Comparison of ENCODE assay signal across 28 mouse cellular contexts in the genomic region with DNA sequence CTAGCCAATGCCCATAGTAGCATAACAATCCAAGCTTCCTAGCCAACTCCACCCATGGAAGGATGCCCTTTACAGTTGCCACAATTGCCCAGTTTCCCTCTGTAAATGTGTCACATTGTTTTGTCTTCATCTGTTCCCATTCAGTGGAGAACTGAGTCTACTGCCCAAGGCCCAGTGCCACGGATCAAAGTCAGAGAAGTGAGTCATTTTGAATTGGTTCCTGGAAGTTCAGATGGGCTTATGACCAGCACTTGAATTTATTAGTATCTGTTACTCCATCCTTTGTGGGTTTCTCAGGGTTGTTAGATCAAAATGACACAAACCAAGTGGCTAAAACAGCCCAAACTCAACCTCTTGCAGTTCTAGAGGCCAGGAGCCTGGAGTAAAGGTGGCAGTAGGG. TPM values are rescaled to one million over a fixed set of nuclear protein-coding genes. Genes with fewer than 3 reads are reported as not detected.
"Had no signal": no experiment of that assay in that cellular context is flagged by ENCODE, and none has a peak within 500 bp of the region (broad histone marks: within the 10 kb centered on the region; RNA-seq: fewer than 3 reads in every experiment).

No protein-coding gene starts in this region.

- H3K36me3 ChIP-seq: heart, embryonic 13.5 days; heart, embryonic 15.5 days; hindbrain, embryonic 13.5 days; hindbrain, embryonic 15.5 days; kidney, embryonic 15.5 days; limb, embryonic 13.5 days; limb, embryonic 15.5 days; liver, embryonic 12.5 days had no signal

- DNase-seq: gastrocnemius, postnatal 14 days; gastrocnemius, postnatal 36 days; heart, adult 11 months; heart, adult 2 months; heart, postnatal 14 days; heart, postnatal 36 days; kidney, adult 11 months; kidney, adult 2 months; kidney, adult 9 months; kidney, postnatal 14 days; kidney, postnatal 36 days; layer of hippocampus, adult 9-11 months; layer of hippocampus, postnatal 36 days; left cerebral cortex, postnatal 4 days had no signal

- ATAC-seq: hindbrain, postnatal 0 days; intestine, embryonic 16.5 days; liver, embryonic 12.5 days had no signal

- H3K9ac ChIP-seq: heart, embryonic 13.5 days; heart, embryonic 15.5 days; hindbrain, embryonic 13.5 days; hindbrain, embryonic 15.5 days; kidney, embryonic 15.5 days; limb, embryonic 13.5 days; limb, embryonic 15.5 days; liver, embryonic 12.5 days; liver, embryonic 14.5 days had no signal

- H3K4me3 ChIP-seq: heart, adult 2 months; heart, embryonic 13.5 days; heart, embryonic 15.5 days; hindbrain, embryonic 13.5 days; hindbrain, embryonic 15.5 days; kidney, embryonic 15.5 days; limb, embryonic 13.5 days; limb, embryonic 15.5 days; liver, embryonic 12.5 days had no signal

- H3K9me3 ChIP-seq: heart, embryonic 13.5 days; heart, embryonic 15.5 days; hindbrain, embryonic 13.5 days; hindbrain, embryonic 15.5 days; kidney, embryonic 15.5 days; limb, embryonic 13.5 days; limb, embryonic 15.5 days; liver, embryonic 12.5 days had no signal

- H3K4me2 ChIP-seq: heart, embryonic 11.5 days; heart, embryonic 13.5 days; heart, embryonic 15.5 days; hindbrain, embryonic 13.5 days; hindbrain, embryonic 15.5 days; kidney, embryonic 15.5 days; limb, embryonic 13.5 days; limb, embryonic 15.5 days; liver, embryonic 12.5 days had no signal

- H3K27ac ChIP-seq: heart, adult 2 months; heart, embryonic 13.5 days; heart, embryonic 15.5 days; hindbrain, embryonic 13.5 days; hindbrain, embryonic 15.5 days; hindbrain, postnatal 0 days; kidney, embryonic 15.5 days; kidney, postnatal 0 days; limb, embryonic 13.5 days; limb, embryonic 15.5 days; liver, embryonic 12.5 days; liver, embryonic 14.5 days had no signal

- H3K27me3 ChIP-seq: heart, embryonic 13.5 days; heart, embryonic 15.5 days; hindbrain, embryonic 13.5 days; hindbrain, embryonic 15.5 days; kidney, embryonic 15.5 days; limb, embryonic 13.5 days; limb, embryonic 15.5 days; liver, embryonic 12.5 days had no signal

- H3K4me1 ChIP-seq: heart, embryonic 15.5 days; liver, embryonic 12.5 days had no signal

RNA-seq across cellular contexts. Expression of a gene that starts 5.3 kb away (rescaled TPM):
- total RNA-seq: gastrocnemius, postnatal 14 days had no signal
- polyA plus RNA-seq: intestine, embryonic 14.5 days had no signal
